Mouse (Mus musculus) kidney, postnatal 0 days (tissue): Measurements from ENCODE around the gene Ybx2. TPM values are rescaled to one million over a fixed set of nuclear protein-coding genes. Genes with fewer than 3 reads are reported as not detected.

Experiments
- ATAC-seq: fragments of 200-750 bp; cut with Nextera tagmentation; replicated peaks from 2 replicates; pipeline ENCODE4 v1.8.0; 2017; ENCODE audit warnings: low read depth, moderate number of reproducible peaks, moderate TSS enrichment, moderate library complexity; ENCODE audit not compliant: low FRiP score
- DNase-seq: peaks from one replicate; pipeline ENCODE4 v3.0.0-alpha.2; 2016; ENCODE audit warnings: low spot score
- H3K27ac ChIP-seq: fragments of 300-500 bp; sonication (generic); 2 replicates; pipeline ENCODE4 v1.5.1; 2014; ENCODE audit warnings: mild to moderate bottlenecking
- H3K27me3 ChIP-seq: fragments of 300-500 bp; sonication (generic); 2 replicates; pipeline ENCODE4 v1.6.1; 2014; ENCODE audit warnings: low read length, mixed read lengths; ENCODE audit not compliant: insufficient read depth
- H3K36me3 ChIP-seq: fragments of 300-500 bp; sonication (generic); 2 replicates; pipeline ENCODE4 v1.6.1; 2014; ENCODE audit warnings: low read length, mixed read lengths; ENCODE audit not compliant: insufficient read depth
- H3K4me1 ChIP-seq: fragments of 300-500 bp; sonication (generic); replicated peaks from 2 replicates; pipeline ENCODE4 v1.6.1; 2014; ENCODE audit warnings: antibody characterized with exemption, low read length, mixed read lengths; ENCODE audit not compliant: insufficient read depth
- H3K4me2 ChIP-seq: fragments of 300-500 bp; sonication (generic); 2 replicates; pipeline ENCODE4 v1.6.1; 2014; ENCODE audit warnings: mild to moderate bottlenecking, low read length, moderate library complexity, mixed read lengths
- H3K4me3 ChIP-seq: fragments of 300-500 bp; sonication (generic); replicated peaks from 2 replicates; pipeline ENCODE4 v1.5.1; 2014; ENCODE audit warnings: low read depth, low read length
- H3K9ac ChIP-seq: fragments of 300-500 bp; sonication (generic); 2 replicates; pipeline ENCODE4 v1.6.1; 2014; ENCODE audit warnings: low read depth, low read length
- H3K9me3 ChIP-seq: fragments of 300-500 bp; sonication (generic); replicated peaks from 2 replicates; pipeline ENCODE4 v1.6.1; 2016; ENCODE audit warnings: low read length, inconsistent platforms, mixed read lengths
- CTCF ChIP-seq: IDR thresholded peaks from 2 replicates; pipeline ENCODE4 v1.5.1; 2016; ENCODE audit warnings: antibody characterized with exemption, low read depth, mild to moderate bottlenecking, moderate library complexity
- WGBS: fragments of 180-500 bp; shearing (Covaris S2); extraction: QIAGEN DNeasy Blood & Tissue Kit; methylation state at CpG from one replicate; pipeline ENCODE4 v1.1.7; 2014; 5-methylcytosine and 5-hydroxymethylcytosine counted together
- polyA plus RNA-seq: library from polyadenylated mRNA; unstranded; fragments of >200 nt; fragmentation: Nextera tagmentation; extraction: Ambion mirVana; gene quantifications from 2 replicates; pipeline ENCODE4 v1.2.1, GENCODE M21; 2015

Ybx2 gene
- polyA plus RNA-seq, 1 experiment from 2014 or later: 6.8 TPM

GRCm38 (mm10) chr11:69945997-69946891, 10.6 kb downstream of the Ybx2 start:
- no peak overlapping the region; the same call in 1 of the 2 replicates for H3K27ac ChIP-seq
- peak overlapping the region; percentile 54 for H3K4me2 ChIP-seq
- 0 out of 2 replicates have a peak overlapping the region, but pooled peaks have one; percentile 8 for H3K9ac ChIP-seq

GRCm38 (mm10) chr11:69947337-69948065, 11.9 kb downstream of the Ybx2 start:
- ATAC-seq: peak; percentile 42
- Histone ChIP-seq H3K9ac (peak overlapping the region; percentile 62), H3K4me2 (peak overlapping the region; percentile 54), H3K9me3 (no peaks in the 10 kb centered on the region), H3K27ac (peak overlapping the region; percentile 73), H3K4me1 (peaks cover 15% of the 10 kb centered on the region), H3K4me3 (peak overlapping the region; percentile 50), H3K36me3 (0 out of 2 replicates have a peak, but pooled peaks cover 4% of the 10 kb centered on the region), H3K27me3 (no peaks in the 10 kb centered on the region)
- 4% methylated on average over 29 of the region's 29 CpGs for WGBS
- no peak for TF ChIP-seq CTCF
- peak; percentile 74 for DNase-seq

More at GRCm38 (mm10) chr11:69945997-69946891, 10.6 kb downstream of the Ybx2 start:
- H3K4me1 ChIP-seq: peaks cover 15% of the 10 kb centered on the region
- H3K9me3 ChIP-seq: no peaks in the 10 kb centered on the region
- ATAC-seq (no peak), DNase-seq (no peak)
- 84% methylated on average over 18 of the region's 18 CpGs for WGBS
- no peaks in the 10 kb centered on the region for H3K27me3 ChIP-seq
- H3K4me3 ChIP-seq: no peak overlapping the region
- H3K36me3 ChIP-seq: 0 out of 2 replicates have a peak, but pooled peaks cover 4% of the 10 kb centered on the region
- no peak for TF ChIP-seq CTCF

- Histone ChIP-seq H3K4me1 (peaks cover 15% of the 10 kb centered on the region), H3K4me3 (peak within 1 kb of the TSS; percentile 50), H3K4me2 (peak within 1 kb of the TSS; percentile 54), H3K36me3 (0 out of 2 replicates have a peak, but pooled peaks cover 4% of the 10 kb centered on the region), H3K9ac (peak within 1 kb of the TSS; percentile 62), H3K27ac (peak within 1 kb of the TSS; percentile 73), H3K27me3 (no peaks in the 10 kb centered on the region), H3K9me3 (no peaks in the 10 kb centered on the region)
- WGBS: under 1% methylated on average over 34 of the region's 34 CpGs
- DNase-seq (peak; percentile 98), ATAC-seq (peak; percentile 92)
- TF ChIP-seq CTCF: no peak
These were observed 12.6 kb downstream of the Ybx2 start, which contains the start of gene Slc2a4 for GRCm38 (mm10) chr11:69948066-69948762. Gene Slc2a4, minus strand, starts transcription at chr11:69948188.

GRCm38 (mm10) chr11:69948763-69949150, 13.2 kb downstream of the Ybx2 start:
- Histone ChIP-seq H3K9me3 (no peaks in the 10 kb centered on the region), H3K4me1 (peaks cover 15% of the 10 kb centered on the region), H3K27me3 (no peaks in the 10 kb centered on the region), H3K9ac (peak overlapping the region; percentile 62), H3K4me3 (peak overlapping the region; percentile 50), H3K36me3 (0 out of 2 replicates have a peak, but pooled peaks cover 4% of the 10 kb centered on the region), H3K27ac (peak overlapping the region; percentile 57; the same call in 1 of the 2 replicates), H3K4me2 (peak overlapping the region; percentile 54)
- peak; percentile 99 for TF ChIP-seq CTCF
- ATAC-seq: peak; percentile 26
- 0% methylated on average over 14 of the region's 14 CpGs for WGBS
- DNase-seq: peak; percentile 97

- peaks cover 15% of the 10 kb centered on the region for H3K4me1 ChIP-seq
- no peaks in the 10 kb centered on the region for H3K36me3 ChIP-seq
- H3K9ac ChIP-seq: no peak overlapping the region
- TF ChIP-seq CTCF: peak; percentile 46
- DNase-seq (no peak), ATAC-seq (no peak)
- 44% methylated on average over 4 of the region's 4 CpGs for WGBS
- no peak overlapping the region for H3K4me2 ChIP-seq
- no peaks in the 10 kb centered on the region for H3K9me3 ChIP-seq
- H3K27me3 ChIP-seq: no peaks in the 10 kb centered on the region
- H3K4me3 ChIP-seq: no peak overlapping the region
- no peak overlapping the region for H3K27ac ChIP-seq
These were observed 15.3 kb downstream of the Ybx2 start for GRCm38 (mm10) chr11:69950807-69951459.
